Mouse (Mus musculus) telencephalon, adult 2 months (tissue): ENCODE results near the gene Procr.
"Not testable (repeated sequence)": the region's sequence is repeated elsewhere in the genome, so short reads cannot be mapped to it uniquely, and the experiment has no call there.

Experiments
- DNase-seq: peaks from one replicate; pipeline ENCODE4 v3.0.0-alpha.2; 2011; ENCODE audit warnings: low read depth, low spot score

The Procr gene

DNA sequence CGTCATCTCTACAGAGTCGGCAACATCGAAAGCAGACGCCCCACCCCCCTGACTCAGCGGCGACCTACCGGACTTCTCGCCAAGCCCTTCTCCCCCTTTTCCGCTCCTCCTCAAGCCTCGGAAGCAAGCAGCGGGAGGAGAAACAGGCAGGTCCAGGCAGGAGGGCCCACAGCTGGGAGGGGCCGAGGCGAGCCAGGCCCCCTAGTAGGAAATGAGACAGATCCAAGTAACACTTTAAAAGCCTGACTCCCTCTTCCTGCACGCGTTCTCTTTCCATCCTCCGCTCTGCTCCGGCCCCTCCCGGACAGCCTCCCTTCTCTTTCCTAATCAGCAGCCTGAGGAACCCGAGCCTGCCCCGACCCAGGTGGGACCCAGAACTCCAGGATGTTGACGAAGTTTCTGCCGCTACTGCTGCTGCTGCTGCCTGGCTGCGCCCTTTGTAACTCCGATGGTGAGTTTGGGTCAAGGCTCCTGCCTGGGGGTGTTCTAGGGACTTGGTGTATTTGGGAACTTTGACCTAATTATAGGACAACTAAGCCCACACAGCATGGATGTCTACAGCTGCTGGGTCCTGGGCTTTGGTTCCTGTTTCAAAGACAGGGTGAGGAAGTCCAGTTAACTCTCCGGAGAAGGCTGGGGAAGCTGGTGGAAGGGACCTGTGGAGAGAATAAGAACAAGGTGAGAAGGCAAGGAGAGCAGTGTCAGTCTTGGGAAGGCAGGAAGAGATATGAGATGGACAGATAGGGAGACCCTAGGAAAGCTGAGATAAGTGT, at the start of gene Procr:
Gene Procr, plus strand, starts transcription at position 104 of the 773 bp plus-strand sequence.
- DNase-seq: no peak

DNA sequence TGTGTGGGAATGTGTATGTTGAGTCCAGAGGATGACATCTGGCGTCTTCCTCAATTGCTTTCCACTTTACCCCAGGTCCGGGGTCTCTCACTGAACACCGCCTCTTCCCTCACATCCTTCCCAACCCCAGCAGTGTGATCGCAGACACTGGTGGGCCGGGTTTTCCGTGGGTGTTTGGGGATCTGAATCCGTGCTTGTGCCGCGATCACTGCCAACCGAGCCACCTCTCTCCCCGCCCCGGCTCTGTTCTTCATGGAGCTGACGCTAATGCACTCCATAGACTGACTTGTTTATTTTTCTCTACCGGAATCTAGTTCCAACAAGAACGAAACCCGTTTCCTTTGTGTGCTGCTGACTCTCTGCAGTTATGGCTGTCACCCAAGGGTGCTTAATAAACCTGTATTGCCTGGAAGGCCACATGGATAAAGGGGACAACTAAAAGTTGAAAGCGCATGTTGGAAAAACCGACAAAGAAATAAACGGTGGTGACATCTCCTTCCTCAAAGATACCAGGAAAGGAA, 49.5 kb upstream of the Procr start:
- DNase-seq: no peak

DNA sequence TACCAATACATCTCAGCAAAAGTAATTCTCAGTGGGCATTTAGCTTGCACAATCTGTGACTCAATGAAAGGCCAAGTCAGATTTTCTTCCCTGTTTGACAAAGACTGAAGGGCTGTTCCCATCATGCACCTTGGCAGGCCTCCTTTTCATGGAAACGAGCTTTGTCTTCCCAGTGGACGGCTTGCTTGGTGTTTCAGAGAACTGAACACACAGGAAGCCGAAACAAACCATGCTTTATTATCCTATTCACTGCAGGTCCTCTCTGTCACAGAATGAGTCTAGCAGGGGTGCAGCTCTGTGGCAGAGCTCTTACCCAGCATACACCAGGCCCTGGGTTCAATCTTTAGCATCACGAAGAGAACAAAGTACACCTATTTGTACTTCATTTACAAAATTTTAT, 47.3 kb upstream of the Procr start:
- no peak for DNase-seq

DNA sequence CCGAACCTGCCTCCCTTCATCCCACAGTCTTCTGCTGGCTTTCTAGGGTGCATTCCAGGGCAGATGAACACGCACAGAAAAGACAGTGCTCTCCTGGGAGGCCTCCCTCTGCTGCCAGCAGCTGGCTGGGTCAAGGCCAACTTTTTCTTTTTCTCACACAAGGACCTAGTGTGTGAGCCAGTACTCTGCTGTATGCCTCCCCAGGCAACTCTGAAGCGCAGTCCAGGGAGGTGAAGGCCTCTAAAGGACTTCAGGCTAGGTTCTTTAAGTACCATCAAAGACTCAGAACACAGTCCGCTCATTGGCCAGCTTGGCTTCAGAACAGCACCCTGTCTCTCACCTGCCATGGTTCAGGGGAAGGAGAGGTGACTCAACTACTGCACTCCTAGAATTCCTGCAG, 43.7 kb upstream of the Procr start:
- peak; percentile 26 for DNase-seq

DNA sequence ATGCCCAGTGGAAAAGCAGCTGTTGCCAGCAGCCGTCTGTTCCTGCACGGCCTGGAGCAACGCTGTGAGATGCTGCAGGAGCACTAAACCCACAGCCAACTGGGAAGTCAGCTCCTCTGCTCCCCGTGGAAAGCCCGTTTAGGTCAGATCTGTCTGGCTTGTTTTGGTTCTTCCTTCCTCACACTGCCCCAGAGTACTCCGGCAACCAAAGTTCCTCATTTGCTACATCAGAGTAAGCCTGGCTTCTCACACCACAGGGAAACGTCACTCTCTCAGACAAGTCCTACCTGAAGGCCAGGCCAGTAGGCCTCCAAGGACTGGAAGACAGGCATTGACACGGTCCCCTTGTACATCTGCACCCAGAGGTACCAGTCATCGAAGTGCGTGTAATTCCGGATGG, 40.4 kb upstream of the Procr start:
- no peak for DNase-seq

DNA sequence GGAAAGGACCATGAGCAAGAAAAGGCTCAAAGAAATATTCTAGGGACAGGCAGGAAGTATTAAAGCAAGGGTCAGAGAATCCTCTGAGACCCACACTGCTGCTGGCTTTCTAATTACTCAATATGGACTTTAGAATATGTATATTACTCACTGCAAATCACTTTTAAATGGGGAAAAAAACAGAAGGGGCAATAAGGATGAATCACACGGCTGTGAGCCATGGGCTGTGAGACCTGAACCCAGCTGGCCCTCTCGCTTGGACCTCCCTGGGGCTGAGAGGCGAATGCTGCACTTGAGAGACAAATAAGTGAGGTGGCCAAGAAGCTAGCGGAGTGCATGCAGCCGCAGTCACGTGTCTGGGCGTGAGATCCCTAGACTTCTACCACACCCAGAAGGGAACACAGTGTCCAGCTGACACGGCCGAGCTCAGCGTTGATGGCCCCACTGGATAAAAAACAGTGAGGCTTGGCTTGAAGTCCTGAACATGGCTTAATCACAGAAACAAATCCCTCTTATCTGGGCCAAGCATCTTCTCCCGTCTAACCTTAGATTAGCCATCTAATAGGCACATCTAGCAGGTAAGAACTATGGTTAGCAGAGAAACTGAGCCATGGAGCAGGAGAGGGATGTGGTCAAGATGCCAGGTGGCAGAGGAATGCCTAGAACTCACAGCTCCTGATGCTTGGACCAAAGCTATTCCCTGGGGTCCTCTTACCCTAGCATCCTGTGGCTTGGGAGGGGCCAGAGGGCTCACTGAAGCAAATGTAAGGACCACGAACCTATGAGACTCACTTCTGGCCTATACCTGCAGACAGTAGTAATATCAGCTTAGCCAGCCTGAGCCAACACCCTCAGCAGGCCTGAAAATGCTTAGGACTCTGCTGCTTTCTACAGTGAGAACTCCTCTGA, 33.6 kb upstream of the Procr start:
- DNase-seq: no peak

DNA sequence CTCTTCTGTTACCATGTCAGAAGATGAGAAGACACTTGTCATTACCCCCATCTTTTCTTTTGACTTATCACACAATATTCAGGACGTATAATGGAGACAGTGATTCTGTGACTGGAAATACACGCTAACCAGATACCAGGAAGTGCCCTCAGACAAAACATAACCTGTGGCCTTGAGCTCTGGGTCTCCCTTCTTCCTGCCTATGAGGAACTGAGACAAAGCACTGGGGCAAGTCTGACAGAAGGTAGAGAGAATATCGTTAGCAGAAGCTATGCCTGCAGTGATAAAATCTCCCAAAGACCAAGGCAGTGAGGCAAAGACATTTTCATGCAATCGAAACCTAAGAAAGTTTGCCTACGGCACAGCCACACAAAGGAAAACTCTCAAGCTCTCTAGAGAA, 30.3 kb upstream of the Procr start:
- DNase-seq: no peak

DNA sequence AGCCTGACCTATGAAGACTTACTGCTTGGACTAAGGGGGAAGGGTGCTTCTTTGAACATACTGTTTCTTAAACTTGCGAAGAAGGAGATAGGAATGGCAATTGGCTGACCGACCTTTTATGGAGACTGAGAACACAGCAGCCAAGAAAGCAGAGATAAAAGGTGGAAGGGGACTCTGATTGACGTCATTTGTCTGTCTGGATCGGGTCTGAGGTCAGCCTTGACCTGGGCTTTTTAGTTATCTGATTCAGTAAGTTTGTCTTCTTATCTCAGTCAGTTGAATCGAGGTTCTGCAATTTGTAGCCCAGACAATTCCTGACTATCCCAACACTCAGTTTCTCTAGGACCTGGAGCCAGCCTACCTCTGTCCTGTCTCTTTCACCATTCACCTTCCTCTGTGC, 26.9 kb upstream of the Procr start:
- DNase-seq: no peak

DNA sequence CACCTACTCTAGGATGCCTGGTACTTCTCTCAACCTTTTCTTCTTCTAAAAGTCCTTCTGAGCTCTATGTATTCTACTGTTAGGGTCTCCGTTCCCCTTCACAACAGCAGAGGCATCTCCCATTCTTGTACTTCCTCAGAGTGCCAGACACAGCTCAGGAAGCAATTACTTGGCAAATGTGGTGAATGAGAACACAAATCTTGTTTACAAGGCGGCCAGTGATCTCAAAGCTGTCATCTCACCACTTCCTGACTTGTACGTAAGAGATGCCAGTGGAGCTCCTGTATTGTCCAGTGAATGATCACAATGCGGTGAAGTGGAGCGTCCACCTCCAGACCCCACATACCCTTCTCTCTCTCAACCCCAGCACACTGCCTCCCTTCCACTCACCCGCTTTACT, 26.4 kb upstream of the Procr start:
- no peak for DNase-seq

DNA sequence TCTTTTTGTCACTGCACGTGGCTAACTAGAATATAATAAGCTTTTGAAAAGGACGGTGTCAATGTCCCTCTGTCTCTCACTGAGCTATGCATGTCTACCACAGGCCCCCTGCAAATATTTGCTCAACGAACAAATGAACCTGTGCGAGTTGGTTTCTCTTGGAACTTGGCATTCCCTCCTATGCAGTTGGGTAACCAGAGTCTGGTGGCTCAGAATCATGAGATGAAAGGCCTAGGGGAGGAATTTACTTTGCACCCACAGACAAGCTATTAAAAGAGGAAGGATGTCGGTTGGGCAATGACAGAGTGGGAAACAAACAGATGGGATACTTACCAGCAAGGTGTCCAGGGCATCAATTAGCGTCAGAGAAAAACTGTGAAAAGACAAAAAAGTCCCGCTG, 24.6 kb upstream of the Procr start:
- DNase-seq: no peak

DNA sequence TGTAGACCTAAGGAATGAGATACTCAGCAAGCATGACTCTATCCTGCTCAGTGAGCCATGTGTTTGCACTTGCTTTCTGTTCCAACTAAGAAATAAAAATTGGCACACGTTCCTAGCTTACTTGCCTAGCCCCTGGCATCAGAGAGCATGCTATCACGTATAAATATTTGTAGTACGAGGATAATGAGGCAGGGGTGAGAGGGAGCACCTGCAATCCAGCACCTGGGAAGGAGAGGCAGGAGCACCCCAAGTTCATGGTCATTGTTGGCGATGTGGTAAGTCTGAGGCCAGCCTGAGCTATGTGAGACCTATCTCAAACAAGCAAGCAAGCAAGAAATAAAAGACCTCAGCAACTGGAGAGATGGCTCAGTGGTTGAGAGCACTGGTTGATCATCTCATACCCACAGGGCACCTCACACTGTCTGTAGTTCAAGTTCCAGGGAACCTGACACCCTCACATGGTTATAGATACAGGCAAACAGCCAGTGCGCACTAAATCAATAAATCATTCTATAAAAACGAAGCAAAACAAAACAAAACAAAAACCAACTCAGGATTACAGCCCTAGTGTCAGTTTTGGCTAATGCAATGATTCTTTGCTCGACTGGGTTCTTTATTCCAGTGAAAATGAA, 23.0 kb upstream of the Procr start:
- no peak for DNase-seq

DNA sequence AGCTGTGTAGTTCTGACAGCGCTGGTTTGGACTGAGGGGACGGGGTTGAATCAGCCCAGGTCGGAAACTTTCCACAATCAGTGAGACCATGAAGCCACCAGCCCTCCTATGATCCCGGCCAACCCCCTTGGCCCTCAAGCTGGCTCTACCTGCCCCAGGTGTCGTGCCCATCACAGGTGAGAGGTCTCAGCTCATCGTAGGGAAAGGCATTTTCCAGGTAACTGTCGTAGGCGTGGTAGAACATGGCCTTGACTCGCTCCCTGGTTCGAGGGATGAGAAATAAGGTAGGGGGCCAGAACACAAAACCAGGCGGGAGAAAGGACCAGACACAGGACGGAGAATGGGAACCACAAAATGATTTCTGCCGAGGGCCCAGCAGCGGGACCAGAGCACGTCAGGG, 22.2 kb upstream of the Procr start:
- no peak for DNase-seq

DNA sequence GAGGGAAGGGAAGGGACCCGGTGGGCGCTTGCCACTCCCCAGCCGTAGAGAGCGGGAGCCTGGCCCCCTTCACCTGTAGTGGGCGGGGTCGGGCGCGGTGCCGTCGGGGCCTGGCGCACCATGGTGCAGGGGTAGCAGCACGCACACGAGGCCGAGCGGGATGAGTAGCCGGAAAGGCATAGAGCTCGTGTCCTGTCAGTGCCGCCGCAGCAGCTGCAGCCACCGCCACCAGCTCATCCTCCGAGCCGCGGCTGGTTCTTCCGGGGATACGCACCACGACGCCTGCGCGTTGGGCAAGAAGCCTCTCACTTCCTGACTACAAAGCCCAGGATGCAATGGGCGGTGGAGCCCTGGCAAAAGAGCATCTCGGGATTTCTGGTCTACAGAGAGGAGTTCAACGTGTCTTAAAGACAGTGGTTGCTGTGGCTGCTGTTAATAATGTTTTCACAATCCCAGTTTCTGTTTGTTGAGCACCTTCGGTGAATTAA, 21.7 kb upstream of the Procr start, which contains the start of gene Edem2:
Gene Edem2, minus strand, starts transcription at position 318 of the 488 bp plus-strand sequence.
- DNase-seq: peak; percentile 92

DNA sequence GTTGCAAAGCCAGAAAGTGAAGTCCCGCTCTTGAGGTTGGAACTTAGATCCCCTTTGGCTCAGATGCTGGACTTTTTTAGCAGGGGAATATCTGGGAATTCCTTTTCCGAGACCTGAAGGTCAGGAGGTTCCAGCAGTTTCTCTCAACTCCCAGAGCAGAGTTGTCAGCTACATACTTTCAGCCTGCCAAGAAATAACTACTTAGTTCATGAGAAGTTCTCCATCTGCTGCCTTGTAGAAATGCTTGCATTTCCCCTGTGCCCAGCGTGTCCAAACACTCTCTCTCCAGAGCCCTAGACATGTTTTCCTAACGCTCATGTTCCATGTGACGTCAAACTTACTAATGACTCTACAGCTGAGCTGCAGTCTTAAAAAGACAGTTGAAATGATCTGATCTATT, 15.8 kb upstream of the Procr start:
- no peak for DNase-seq

DNA sequence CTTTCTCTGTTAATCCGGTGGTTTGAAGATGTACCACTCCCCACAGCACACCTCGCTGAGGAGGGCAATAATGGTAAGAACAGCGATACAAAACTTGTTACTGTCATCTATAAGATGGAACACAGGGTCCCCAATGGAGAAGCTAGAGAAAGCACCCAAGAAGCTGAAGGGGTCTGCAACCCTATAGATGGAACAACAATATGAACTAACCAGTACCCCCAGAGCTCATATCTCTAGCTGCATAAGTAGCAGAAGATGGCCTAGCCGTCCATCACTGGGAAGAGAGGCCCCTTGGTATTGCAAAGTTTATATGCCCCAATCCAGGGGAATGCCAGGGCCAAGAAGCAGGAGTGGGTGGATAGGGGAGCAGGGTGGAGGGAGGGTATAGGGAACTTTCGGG, 15.2 kb upstream of the Procr start, which contains the start of gene Gm17581:
Gene Gm17581, minus strand, starts transcription at position 101 of the 400 bp plus-strand sequence.
- DNase-seq: not testable (repeated sequence)

DNA sequence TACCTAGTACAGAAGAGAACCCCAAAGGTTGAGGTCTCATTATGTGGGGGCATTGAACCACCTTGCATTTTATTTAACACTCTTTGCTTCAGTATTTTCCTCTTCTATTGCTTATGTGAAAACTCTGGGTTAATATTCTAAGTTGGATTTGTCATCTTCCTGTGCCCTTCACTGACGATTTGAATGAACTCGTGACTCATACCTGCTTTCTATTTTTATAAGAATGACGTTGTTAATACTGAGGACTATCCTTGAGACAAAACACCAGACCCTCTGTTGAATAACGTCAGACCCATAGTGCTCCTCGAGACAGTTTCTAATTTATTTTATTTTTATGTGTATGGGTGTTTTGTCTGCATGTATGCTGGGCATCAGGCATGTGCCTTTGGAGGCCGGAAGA, 14.0 kb upstream of the Procr start:
- no peak for DNase-seq

DNA sequence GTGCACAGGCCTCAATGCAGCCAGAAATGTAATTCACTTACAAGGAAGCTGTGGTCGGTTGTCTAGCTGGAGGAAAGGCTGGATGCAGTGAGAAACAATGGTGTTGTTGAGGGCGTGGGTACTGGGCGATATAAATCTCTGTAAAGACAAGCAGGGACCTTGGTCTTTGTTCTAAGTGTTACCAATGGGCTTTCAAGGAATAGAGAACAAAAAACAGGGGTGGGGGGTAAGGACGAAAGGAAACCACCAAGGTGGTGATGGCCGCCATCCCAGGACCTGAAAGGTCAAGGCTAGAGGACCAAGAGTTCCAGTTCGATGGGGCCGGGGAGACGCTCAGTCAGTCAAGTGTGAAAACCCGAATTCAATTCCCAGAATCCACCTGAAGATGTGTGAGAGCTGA, 13.1 kb upstream of the Procr start:
- no peak for DNase-seq

DNA sequence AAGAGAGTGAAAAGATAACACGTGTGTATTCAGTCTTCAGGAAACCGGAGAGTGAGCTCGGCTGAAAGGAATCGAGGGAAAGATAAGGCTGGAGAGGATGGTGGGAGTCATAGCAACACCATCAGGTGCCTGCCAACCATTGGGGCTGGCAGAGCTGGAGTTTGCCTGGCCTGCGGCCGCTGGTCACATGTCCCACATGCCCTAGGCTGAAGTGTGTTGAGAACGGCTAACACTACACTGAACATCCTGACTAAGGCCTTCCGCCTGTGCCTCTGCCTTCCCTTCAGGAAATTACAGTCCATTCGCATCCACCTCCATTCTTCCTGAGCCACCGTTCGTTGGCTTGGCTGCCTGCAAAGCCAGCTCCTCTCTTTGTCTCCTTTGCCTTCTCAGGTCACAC, 8.7 kb upstream of the Procr start:
- no peak for DNase-seq

DNA sequence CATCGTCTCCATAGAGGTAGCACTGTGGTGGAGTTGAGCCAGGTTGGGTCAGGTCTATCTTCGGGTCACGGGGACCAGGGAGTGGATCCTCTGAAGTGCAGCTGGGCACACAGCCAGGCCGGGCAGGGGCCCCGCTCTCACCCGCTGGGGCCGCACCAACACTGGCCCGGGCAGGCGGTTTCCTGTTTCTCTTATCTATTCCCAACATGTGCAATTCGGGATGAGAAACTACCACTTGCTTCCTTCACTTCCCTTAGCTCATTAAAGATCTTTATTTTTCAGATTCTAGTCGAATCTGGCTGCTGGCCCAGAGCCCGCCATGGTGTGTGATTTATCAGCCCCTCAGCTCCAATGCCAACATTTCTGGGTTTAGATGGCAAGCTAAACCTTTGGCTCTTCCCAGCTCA, 8.0 kb upstream of the Procr start:
- DNase-seq: no peak

DNA sequence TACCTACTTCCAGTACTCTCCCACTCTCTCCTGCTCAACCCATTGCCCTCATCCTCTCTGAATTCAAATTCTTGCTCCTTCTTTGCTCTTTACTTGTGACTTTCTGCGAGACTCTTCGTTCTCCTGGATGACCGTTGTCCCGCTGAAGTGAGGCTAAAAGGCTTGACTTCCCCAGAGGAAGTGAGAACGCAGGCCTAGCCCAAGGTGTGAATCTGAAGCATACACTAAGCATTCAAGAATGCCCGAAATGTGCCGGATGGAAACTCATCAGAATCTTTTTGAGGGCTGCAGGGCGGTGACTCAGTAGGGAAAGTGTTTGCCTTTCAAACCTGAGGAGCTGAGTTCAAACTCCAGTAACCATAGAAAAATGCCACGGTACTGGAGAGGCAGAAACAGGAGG, 7.6 kb upstream of the Procr start:
- DNase-seq: no peak

DNA sequence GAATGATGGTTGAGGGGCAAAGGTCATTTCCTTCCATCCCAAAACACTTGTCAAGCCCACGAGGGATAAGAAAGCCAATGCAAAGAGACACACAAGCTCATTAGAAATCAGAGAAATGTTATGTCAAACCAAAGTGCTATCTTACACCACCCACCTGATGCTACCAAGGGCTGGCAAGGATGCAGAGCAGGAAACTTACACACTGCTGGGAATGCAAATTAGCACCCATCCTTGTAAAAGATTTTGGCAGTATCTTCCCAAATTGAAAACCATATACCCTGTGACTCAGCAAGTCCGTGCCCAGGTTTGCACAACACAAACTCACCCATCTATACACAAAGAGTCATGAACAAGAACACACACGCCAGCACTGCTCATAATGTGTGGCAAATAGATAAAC, 5.4 kb upstream of the Procr start:
- DNase-seq: peak; percentile 11

DNA sequence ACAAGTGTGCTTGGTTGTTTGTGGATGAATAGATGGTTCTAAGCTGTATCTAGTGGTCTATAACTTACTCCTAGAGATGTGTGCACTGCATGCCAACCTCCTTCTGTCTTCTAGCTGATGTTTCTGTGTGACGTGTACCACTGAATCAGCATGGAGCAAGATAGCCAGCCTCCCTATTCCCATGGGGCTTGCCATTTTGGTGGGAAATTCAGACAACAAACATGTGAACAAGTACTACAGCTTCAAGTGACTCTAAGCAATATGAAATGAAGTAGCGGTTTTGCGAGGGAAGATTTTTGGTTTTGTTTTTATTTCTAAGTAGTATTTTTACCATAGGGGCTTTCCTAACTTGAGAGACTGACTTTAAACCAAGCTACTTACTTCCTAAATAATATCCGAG, 1.5 kb upstream of the Procr start:
- DNase-seq: no peak
